Mouse (Mus musculus): ENCODE results near the gene Gmpr2.

DNA sequence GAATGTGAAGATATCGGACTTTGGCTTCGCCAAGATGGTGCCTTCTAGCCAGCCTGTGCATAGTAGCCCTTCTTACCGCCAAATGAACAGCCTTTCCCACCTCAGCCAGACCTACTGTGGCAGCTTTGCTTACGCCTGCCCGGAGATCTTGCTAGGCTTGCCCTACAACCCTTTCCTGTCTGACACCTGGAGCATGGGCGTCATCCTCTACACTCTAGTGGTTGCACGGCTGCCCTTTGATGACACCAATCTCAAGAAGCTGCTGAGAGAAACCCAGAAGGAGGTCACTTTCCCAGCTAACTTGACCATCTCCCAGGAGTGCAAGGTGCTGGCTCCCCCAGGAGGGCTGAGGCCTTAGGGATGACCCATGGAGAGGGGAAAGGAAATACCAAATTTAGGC, 20.2 kb upstream of the Gmpr2 start:
- TF ChIP-seq CTCF (IDR thresholded peaks at IDR 0.05; ENCODE audit: insufficient read depth, low read depth, low read length) (no peak), POLR2A (IDR thresholded peaks at IDR 0.05; ENCODE audit: insufficient read depth, low read depth, low read length) (no peak)
